Mouse (Mus musculus) neural tube, embryonic 11.5 days (tissue): ENCODE measurements around the gene Hexim2. TPM values are rescaled to one million over a fixed set of nuclear protein-coding genes. Genes with fewer than 3 reads are reported as not detected.

Experiments
- ATAC-seq: fragments of 200-750 bp; cut with Nextera tagmentation; 2 replicates; pipeline ENCODE4 v1.8.0; 2017; ENCODE audit warnings: moderate number of reproducible peaks, mild to moderate bottlenecking, moderate TSS enrichment, moderate library complexity; ENCODE audit not compliant: insufficient read depth, low FRiP score, low TSS enrichment
- DNase-seq: peaks from one replicate; pipeline ENCODE4 v3.0.0-alpha.2; 2015; ENCODE audit warnings: low spot score
- H3K27ac ChIP-seq: fragments of 300-500 bp; sonication (generic); 2 replicates; pipeline ENCODE4 v1.5.1; 2014; ENCODE audit warnings: low read depth, mild to moderate bottlenecking, low read length
- H3K27me3 ChIP-seq: fragments of 300-500 bp; sonication (generic); 2 replicates; pipeline ENCODE4 v1.6.1; 2014; ENCODE audit warnings: mild to moderate bottlenecking, low read length, mixed read lengths; ENCODE audit not compliant: control insufficient read depth, insufficient read depth
- H3K36me3 ChIP-seq: fragments of 300-500 bp; sonication (generic); 2 replicates; pipeline ENCODE4 v1.6.1; 2014; ENCODE audit warnings: mild to moderate bottlenecking, low read length, moderate library complexity, mixed read lengths; ENCODE audit not compliant: control insufficient read depth, insufficient read depth
- H3K4me1 ChIP-seq: fragments of 300-500 bp; sonication (generic); 2 replicates; pipeline ENCODE4 v1.6.1; 2014; ENCODE audit warnings: low read length, mixed read lengths; ENCODE audit not compliant: control insufficient read depth, insufficient read depth
- H3K4me2 ChIP-seq: fragments of 300-500 bp; sonication (generic); 2 replicates; pipeline ENCODE4 v1.6.1; 2014; ENCODE audit warnings: low read depth, mild to moderate bottlenecking, moderate library complexity
- H3K4me3 ChIP-seq: fragments of 300-500 bp; sonication (generic); 2 replicates; pipeline ENCODE4 v1.5.1; 2014; ENCODE audit warnings: low read depth, low read length
- H3K9ac ChIP-seq: fragments of 300-500 bp; sonication (generic); 2 replicates; pipeline ENCODE4 v1.6.1; 2014; ENCODE audit warnings: mild to moderate bottlenecking, low read length
- H3K9me3 ChIP-seq: fragments of 300-500 bp; sonication (generic); 2 replicates; pipeline ENCODE4 v1.6.1; 2016; ENCODE audit warnings: low read length; ENCODE audit not compliant: control insufficient read depth
- WGBS: fragments of 180-500 bp; shearing (Covaris S2); extraction: QIAGEN DNeasy Blood & Tissue Kit; methylation state at CpG from one replicate; pipeline ENCODE4 v1.1.7; 2014; 5-methylcytosine and 5-hydroxymethylcytosine counted together
- polyA plus RNA-seq: library from polyadenylated mRNA; unstranded; fragments of >200 nt; fragmentation: Nextera tagmentation; extraction: Ambion mirVana; gene quantifications from 2 replicates; pipeline ENCODE4 v1.2.1, GENCODE M21; 2014

Hexim2 gene
- polyA plus RNA-seq, 1 experiment from 2014 or later: 5.8 TPM

GRCm38 (mm10) chr11:103162132-103162531 lies 29.9 kb downstream of the Hexim2 start:
- DNase-seq (no peak), ATAC-seq (no peak)
- Histone ChIP-seq H3K4me2 (no peak overlapping the region), H3K9me3 (no peaks in the 10 kb centered on the region), H3K27ac (no peak overlapping the region), H3K9ac (no peak overlapping the region), H3K4me3 (no peak overlapping the region), H3K27me3 (no peaks in the 10 kb centered on the region), H3K36me3 (no peaks in the 10 kb centered on the region), H3K4me1 (no peaks in the 10 kb centered on the region)
- 92% methylated on average over 5 of the region's 5 CpGs for WGBS

- peaks cover 5% of the 10 kb centered on the region for H3K27me3 ChIP-seq
- H3K27ac ChIP-seq: no peak overlapping the region
- no peak overlapping the region for H3K9ac ChIP-seq
- no peaks in the 10 kb centered on the region for H3K36me3 ChIP-seq
- 29% methylated on average over 10 of the region's 10 CpGs for WGBS
- no peak for ATAC-seq
- no peak overlapping the region for H3K4me3 ChIP-seq
- no peaks in the 10 kb centered on the region for H3K4me1 ChIP-seq
- H3K4me2 ChIP-seq: no peak overlapping the region
- DNase-seq: no peak
- no peaks in the 10 kb centered on the region for H3K9me3 ChIP-seq
Measured at GRCm38 (mm10) chr11:103164391-103164790, 32.2 kb downstream of the Hexim2 start.

- Histone ChIP-seq H3K4me3 (no peak overlapping the region), H3K4me1 (peaks cover 10% of the 10 kb centered on the region), H3K9me3 (no peaks in the 10 kb centered on the region), H3K4me2 (no peak overlapping the region), H3K27me3 (peaks cover 44% of the 10 kb centered on the region), H3K27ac (no peak overlapping the region), H3K36me3 (no peaks in the 10 kb centered on the region), H3K9ac (no peak overlapping the region)
- ATAC-seq: no peak
- WGBS: 25% methylated on average over 9 of the region's 9 CpGs
- peak; percentile 69 for DNase-seq
Measured at GRCm38 (mm10) chr11:103168690-103169390, 36.6 kb downstream of the Hexim2 start.

GRCm38 (mm10) chr11:103169664-103170063 lies 37.4 kb downstream of the Hexim2 start:
- no peaks in the 10 kb centered on the region for H3K9me3 ChIP-seq
- H3K36me3 ChIP-seq: no peaks in the 10 kb centered on the region
- H3K27ac ChIP-seq: no peak overlapping the region
- H3K4me3 ChIP-seq: no peak overlapping the region
- 81% methylated on average over 5 of the region's 5 CpGs for WGBS
- peaks cover 10% of the 10 kb centered on the region for H3K4me1 ChIP-seq
- H3K27me3 ChIP-seq: peaks cover 44% of the 10 kb centered on the region
- no peak overlapping the region for H3K9ac ChIP-seq
- H3K4me2 ChIP-seq: no peak overlapping the region
- DNase-seq (no peak), ATAC-seq (no peak)

GRCm38 (mm10) chr11:103170111-103170493 lies 37.9 kb downstream of the Hexim2 start:
- no peaks in the 10 kb centered on the region for H3K9me3 ChIP-seq
- H3K9ac ChIP-seq: no peak overlapping the region; the same call in 1 of the 2 replicates
- DNase-seq (no peak), ATAC-seq (no peak)
- peak overlapping the region; percentile 90 for H3K4me2 ChIP-seq
- no peaks in the 10 kb centered on the region for H3K36me3 ChIP-seq
- H3K27ac ChIP-seq: no peak overlapping the region
- peaks cover 44% of the 10 kb centered on the region for H3K27me3 ChIP-seq
- H3K4me3 ChIP-seq: peak overlapping the region; percentile 56; the same call in 1 of the 2 replicates
- WGBS: 57% methylated on average over 3 of the region's 3 CpGs
- peaks cover 10% of the 10 kb centered on the region for H3K4me1 ChIP-seq

- Histone ChIP-seq H3K4me1 (peaks cover 10% of the 10 kb centered on the region), H3K27me3 (peaks cover 44% of the 10 kb centered on the region), H3K27ac (no peak within 1 kb of the TSS), H3K4me2 (peak within 1 kb of the TSS; percentile 90), H3K9ac (peak within 1 kb of the TSS; percentile 37), H3K36me3 (no peaks in the 10 kb centered on the region), H3K4me3 (peak within 1 kb of the TSS; percentile 56), H3K9me3 (no peaks in the 10 kb centered on the region)
- 1% methylated on average over 70 of the region's 84 CpGs for WGBS
- ATAC-seq (no peak), DNase-seq (no peak)
Measured at GRCm38 (mm10) chr11:103170494-103171285, 38.5 kb downstream of the Hexim2 start, which contains the start of gene Fmnl1. Gene Fmnl1, plus strand, starts transcription at chr11:103171107.

GRCm38 (mm10) chr11:103171286-103171620 lies 39.0 kb downstream of the Hexim2 start:
- peak overlapping the region; percentile 56 for H3K4me3 ChIP-seq
- peaks cover 10% of the 10 kb centered on the region for H3K4me1 ChIP-seq
- H3K4me2 ChIP-seq: peak overlapping the region; percentile 90
- DNase-seq: peak; percentile 38
- H3K9ac ChIP-seq: peak overlapping the region; percentile 37
- no peak for ATAC-seq
- WGBS: 4% methylated on average over 21 of the region's 23 CpGs
- H3K9me3 ChIP-seq: no peaks in the 10 kb centered on the region
- H3K27ac ChIP-seq: no peak overlapping the region
- H3K27me3 ChIP-seq: peaks cover 44% of the 10 kb centered on the region
- no peaks in the 10 kb centered on the region for H3K36me3 ChIP-seq

GRCm38 (mm10) chr11:103171703-103172391 lies 39.6 kb downstream of the Hexim2 start:
- Histone ChIP-seq H3K9me3 (no peaks in the 10 kb centered on the region), H3K4me3 (no peak overlapping the region), H3K9ac (no peak overlapping the region), H3K27me3 (peaks cover 44% of the 10 kb centered on the region), H3K36me3 (no peaks in the 10 kb centered on the region), H3K27ac (no peak overlapping the region), H3K4me2 (no peak overlapping the region), H3K4me1 (peaks cover 10% of the 10 kb centered on the region)
- 54% methylated on average over 9 of the region's 9 CpGs for WGBS
- ATAC-seq (no peak), DNase-seq (no peak)
